Comparison of ENCODE assay signal across 14 mouse cellular contexts in genomic region chr4:139242607-139242955, GRCm38 (mm10). TPM values are rescaled to one million over a fixed set of nuclear protein-coding genes. Genes with fewer than 3 reads are reported as not detected.
DNase-seq lines count a peak whose midpoint lies in the region; ATAC-seq and TF ChIP-seq lines count a peak whose summit lies in the region.
"Had no signal": no experiment of that assay in that cellular context is flagged by ENCODE, and none has a peak within 500 bp of the region (broad histone marks: within the 10 kb centered on the region; RNA-seq: fewer than 3 reads in every experiment).

No protein-coding gene starts in this region.

- H3K27ac ChIP-seq in heart, postnatal 0 days (ENCODE audit: low read depth): peak overlapping the region; percentile 76
- no peak overlapping the region for H3K27ac ChIP-seq in stomach, postnatal 0 days (replicated peaks)
- H3K27ac ChIP-seq: hindbrain, embryonic 10.5 days; liver, embryonic 15.5 days had no signal

- peak; percentile 83 for ATAC-seq in heart, postnatal 0 days (ENCODE audit: insufficient read depth, low read depth)
- ATAC-seq in stomach, postnatal 0 days (ENCODE audit: low FRiP score, low TSS enrichment): no peak
- ATAC-seq: forebrain, embryonic 16.5 days; intestine, postnatal 0 days had no signal

- peaks cover 38% of the 10 kb centered on the region for H3K36me3 ChIP-seq in heart, postnatal 0 days (replicated peaks; ENCODE audit: control insufficient read depth, insufficient read depth, low read length)
- H3K36me3 ChIP-seq in stomach, postnatal 0 days (ENCODE audit: control insufficient read depth, insufficient read depth, low read length): peaks cover 15% of the 10 kb centered on the region

- no peak for TF ChIP-seq EP300 in heart, postnatal 0 days (IDR thresholded peaks at IDR 0.05; ENCODE audit: low read depth)
- TF ChIP-seq EP300 in stomach, postnatal 0 days (optimal IDR thresholded peaks at IDR 0.05): no peak

- no peaks in the 10 kb centered on the region for H3K9me3 ChIP-seq in heart, postnatal 0 days (replicated peaks; ENCODE audit: control insufficient read depth, low read length)
- H3K9me3 ChIP-seq in stomach, postnatal 0 days (ENCODE audit: control insufficient read depth, low read length): no peaks in the 10 kb centered on the region
- H3K9me3 ChIP-seq: hindbrain, embryonic 10.5 days; liver, embryonic 15.5 days had no signal

- peaks cover 47% of the 10 kb centered on the region for H3K4me1 ChIP-seq in heart, postnatal 0 days (ENCODE audit: control insufficient read depth, insufficient read depth)
- H3K4me1 ChIP-seq in stomach, postnatal 0 days (replicated peaks; ENCODE audit: control insufficient read depth, insufficient read depth): no peaks in the 10 kb centered on the region
- H3K4me1 ChIP-seq: liver, embryonic 15.5 days had no signal

- TF ChIP-seq CTCF in heart, postnatal 0 days (IDR thresholded peaks at IDR 0.05; ENCODE audit: low read depth): no peak
- TF ChIP-seq CTCF in stomach, postnatal 0 days (IDR thresholded peaks at IDR 0.05; ENCODE audit: low read depth): no peak

- no peak overlapping the region for H3K4me3 ChIP-seq in heart, postnatal 0 days (ENCODE audit: low read depth, low read length)
- H3K4me3 ChIP-seq in stomach, postnatal 0 days (ENCODE audit: low read depth, low read length): no peak overlapping the region
- H3K4me3 ChIP-seq: hindbrain, embryonic 10.5 days; liver, embryonic 15.5 days had no signal

- H3K27me3 ChIP-seq in heart, postnatal 0 days (ENCODE audit: control insufficient read depth, insufficient read depth, low read length): no peaks in the 10 kb centered on the region
- H3K27me3 ChIP-seq in stomach, postnatal 0 days (ENCODE audit: control insufficient read depth, insufficient read depth, low read length): no peaks in the 10 kb centered on the region
- H3K27me3 ChIP-seq: liver, embryonic 15.5 days had no signal

- DNase-seq in embryo, embryonic 10 days (ENCODE audit: low spot score): peak; percentile 39
- no peak for DNase-seq in embryo, embryonic 9.5 days (ENCODE audit: extremely low spot score)
- DNase-seq in left cerebral cortex, postnatal 14 days (ENCODE audit: low spot score in 2 of 2): peak; percentile 30 to 32
- DNase-seq in left cerebral cortex, adult 18-20 months (ENCODE audit: low spot score in 2 of 2): no peak
- peak; percentile 38 for DNase-seq in heart, postnatal 0 days (ENCODE audit: low spot score)
- no peak for DNase-seq in frontal cortex, postnatal 14 days (ENCODE audit: low spot score in 2 of 2)
- DNase-seq in stomach, postnatal 0 days (ENCODE audit: low spot score): no peak
- no peak for DNase-seq in spleen, postnatal 14 days (ENCODE audit: low spot score in 2 of 2)
- DNase-seq: adrenal gland, postnatal 25 days; cerebellum, adult 11 months had no signal

- intact Hi-C loops in left cerebral cortex, postnatal 14 days (cut with DNase I): no loop called here

- no peak overlapping the region for H3K4me2 ChIP-seq in heart, postnatal 0 days (ENCODE audit: low read depth, low read length)
- H3K4me2 ChIP-seq in stomach, postnatal 0 days (replicated peaks; ENCODE audit: low read depth): no peak overlapping the region
- H3K4me2 ChIP-seq: liver, embryonic 15.5 days had no signal

- no peak overlapping the region for H3K9ac ChIP-seq in heart, postnatal 0 days (replicated peaks; ENCODE audit: low read depth, low read length)
- H3K9ac ChIP-seq in stomach, postnatal 0 days (ENCODE audit: low read length): no peak overlapping the region
- H3K9ac ChIP-seq: liver, embryonic 15.5 days had no signal

- WGBS in heart, postnatal 0 days: 20% methylated on average over 7 of the region's 7 CpGs
- WGBS in stomach, postnatal 0 days: 50% methylated on average over 7 of the region's 7 CpGs

RNA-seq across cellular contexts. Expression of gene Capzb, which starts 49.9 kb away (rescaled TPM):
- 100 to 1,000 TPM; 394 to 398 TPM for total RNA-seq in left cerebral cortex, postnatal 14 days (2021)
- 100 to 1,000 TPM; 302 to 316 TPM for total RNA-seq in left cerebral cortex, adult 18-20 months (2021)
- total RNA-seq in heart, postnatal 0 days (2014; rRNA removed; ENCODE audit: low replicate concordance): 131 and 177 TPM in 2 replicates
- polyA plus RNA-seq in heart, postnatal 0 days (2015; fragmentation: Nextera tagmentation; extraction: Ambion mirVana): 355 and 363 TPM in 2 replicates
- polyA plus RNA-seq in stomach, postnatal 0 days (2015; fragmentation: Nextera tagmentation; extraction: Ambion mirVana): 341 and 344 TPM in 2 replicates

Comparison
In these comparisons a context has a peak if more than half of its experiments do, and no peak if none do; other contexts are left out.
1. DNase-seq: peak in embryo, embryonic 10 days (single experiment), left cerebral cortex, postnatal 14 days (2 of 2) and heart, postnatal 0 days (single experiment); none in embryo, embryonic 9.5 days (single experiment), left cerebral cortex, adult 18-20 months (0 of 2), frontal cortex, postnatal 14 days (0 of 2), stomach, postnatal 0 days (single experiment) and spleen, postnatal 14 days (0 of 2).